Mouse (Mus musculus): Measurements from ENCODE around the gene Duxbl3.
"Not testable (repeated sequence)": the region's sequence is repeated elsewhere in the genome, so short reads cannot be mapped to it uniquely, and the experiment has no call there.

- not testable (repeated sequence) for TF ChIP-seq CTCF (IDR thresholded peaks at IDR 0.05; ENCODE audit: insufficient read depth, low read length); POLR2A (IDR thresholded peaks at IDR 0.05; ENCODE audit: borderline replicate concordance, extremely low read depth, low read depth, low read length)
Measured at GRCm38 (mm10) chr14:26216233-26217000, 41.3 kb upstream of the Duxbl3 start.
